Mouse (Mus musculus) left cerebral cortex, adult 11 months (tissue): ENCODE measurements around the gene Ctla4.
A peak's percentile ranks its signal among the peaks of the same experiment; 100 is the strongest.

Experiments
- DNase-seq: peaks from one replicate; pipeline ENCODE4 v3.0.0; 2022; ENCODE audit warnings: low spot score

Gene Ctla4

GRCm38 (mm10) chr1:60930397-60930796 lies 43.6 kb downstream of the Ctla4 start:
- no peak for DNase-seq

GRCm38 (mm10) chr1:60935968-60936581 lies 49.3 kb downstream of the Ctla4 start:
- DNase-seq = no peak

- DNase-seq = no peak
Observed at GRCm38 (mm10) chr1:60936963-60937711, 50.3 kb downstream of the Ctla4 start.

- no peak for DNase-seq
Observed at GRCm38 (mm10) chr1:60938256-60938655, 51.5 kb downstream of the Ctla4 start.

GRCm38 (mm10) chr1:60938974-60939373 lies 52.2 kb downstream of the Ctla4 start:
- DNase-seq = no peak

- no peak for DNase-seq
Observed at GRCm38 (mm10) chr1:60940023-60940422, 53.2 kb downstream of the Ctla4 start.

GRCm38 (mm10) chr1:60940620-60941019 lies 53.8 kb downstream of the Ctla4 start:
- DNase-seq = no peak

GRCm38 (mm10) chr1:60941056-60942048 lies 54.6 kb downstream of the Ctla4 start:
- no peak for DNase-seq

GRCm38 (mm10) chr1:60942921-60943320 lies 56.1 kb downstream of the Ctla4 start:
- no peak for DNase-seq

GRCm38 (mm10) chr1:60945633-60946401 lies 59.0 kb downstream of the Ctla4 start:
- no peak for DNase-seq

GRCm38 (mm10) chr1:60948112-60948511 lies 61.3 kb downstream of the Ctla4 start:
- no peak for DNase-seq

- DNase-seq = no peak
Observed at GRCm38 (mm10) chr1:60952958-60953357, 66.2 kb downstream of the Ctla4 start.

GRCm38 (mm10) chr1:60953686-60954085 lies 66.9 kb downstream of the Ctla4 start:
- no peak for DNase-seq

GRCm38 (mm10) chr1:60954759-60955158 lies 68.0 kb downstream of the Ctla4 start:
- DNase-seq = no peak

GRCm38 (mm10) chr1:60955186-60955585 lies 68.4 kb downstream of the Ctla4 start:
- DNase-seq = no peak

GRCm38 (mm10) chr1:60956196-60956595 lies 69.4 kb downstream of the Ctla4 start:
- DNase-seq = no peak

- no peak for DNase-seq
Observed at GRCm38 (mm10) chr1:60958287-60958686, 71.5 kb downstream of the Ctla4 start.

- no peak for DNase-seq
Observed at GRCm38 (mm10) chr1:60959246-60959645, 72.4 kb downstream of the Ctla4 start.

- no peak for DNase-seq
Observed at GRCm38 (mm10) chr1:60960451-60960850, 73.7 kb downstream of the Ctla4 start.

GRCm38 (mm10) chr1:60961080-60961479 lies 74.3 kb downstream of the Ctla4 start:
- peak; percentile 45 for DNase-seq

- DNase-seq = no peak
Observed at GRCm38 (mm10) chr1:60962095-60962494, 75.3 kb downstream of the Ctla4 start.
